Comparison of ENCODE assay signal across 24 mouse cellular contexts in genomic region chr6:54496214-54496613, GRCm38 (mm10).
DNase-seq lines count a peak whose midpoint lies in the region; ATAC-seq lines count a peak whose summit lies in the region.
"Had no signal": no experiment of that assay in that cellular context is flagged by ENCODE, and none has a peak within 500 bp of the region (broad histone marks: within the 10 kb centered on the region; RNA-seq: fewer than 3 reads in every experiment).

No protein-coding gene starts in this region.

- intact Hi-C loops in heart, postnatal 36 days (cut with DNase I), result no loop called here

- H3K4me3 ChIP-seq in hindbrain, embryonic 10.5 days, result no peak overlapping the region
- H3K4me3 ChIP-seq in hindbrain, embryonic 14.5 days (replicated peaks; ENCODE audit: low read length), result no peak overlapping the region
- no peak overlapping the region for H3K4me3 ChIP-seq in embryonic facial prominence, embryonic 15.5 days (replicated peaks)
- H3K4me3 ChIP-seq: erythroblast, embryonic 14.5 days; forebrain, embryonic 12.5 days; gastrocnemius, adult 2 months; hindbrain, embryonic 15.5 days; left cerebral cortex, adult 2 months; liver, embryonic 15.5 days; lung, embryonic 15.5 days; neural tube, embryonic 12.5 days had no signal

- H3K27ac ChIP-seq in hindbrain, embryonic 10.5 days, result peak overlapping the region; percentile 45
- H3K27ac ChIP-seq in hindbrain, embryonic 14.5 days, result no peak overlapping the region
- no peak overlapping the region for H3K27ac ChIP-seq in embryonic facial prominence, embryonic 15.5 days (replicated peaks)
- H3K27ac ChIP-seq: forebrain, embryonic 12.5 days; gastrocnemius, adult 2 months; hindbrain, embryonic 15.5 days; left cerebral cortex, adult 2 months; liver, embryonic 15.5 days; lung, embryonic 15.5 days; neural tube, embryonic 12.5 days had no signal

- WGBS in hindbrain, embryonic 10.5 days, result 86% methylated on average over 7 of the region's 7 CpGs
- 76% methylated on average over 7 of the region's 7 CpGs for WGBS in hindbrain, embryonic 14.5 days
- WGBS in embryonic facial prominence, embryonic 15.5 days, result 69% methylated on average over 7 of the region's 7 CpGs

- no peak overlapping the region for H3K9ac ChIP-seq in hindbrain, embryonic 14.5 days
- H3K9ac ChIP-seq in embryonic facial prominence, embryonic 15.5 days, result no peak overlapping the region
- H3K9ac ChIP-seq: forebrain, embryonic 12.5 days; hindbrain, embryonic 15.5 days; liver, embryonic 15.5 days; lung, embryonic 15.5 days; neural tube, embryonic 12.5 days had no signal

- DNase-seq in hindbrain, embryonic 10.5 days (ENCODE audit: low spot score), result no peak
- DNase-seq in hindbrain, embryonic 14.5 days (ENCODE audit: low spot score), result no peak
- peak; percentile 44 for DNase-seq in cerebellum, adult 11 months
- peak; percentile 78 for DNase-seq in cerebellum, adult 9-10 months
- no peak for DNase-seq in ovary, postnatal 14 days (ENCODE audit: low spot score)
- DNase-seq in heart, postnatal 36 days, result no peak
- DNase-seq: adrenal gland, postnatal 36 days; gastrocnemius, adult 2 months; kidney, postnatal 4 days; layer of hippocampus, adult 9-11 months; liver; lung, postnatal 4 days; midbrain, embryonic 14.5 days had no signal

- no peaks in the 10 kb centered on the region for H3K9me3 ChIP-seq in hindbrain, embryonic 10.5 days
- no peaks in the 10 kb centered on the region for H3K9me3 ChIP-seq in hindbrain, embryonic 14.5 days (ENCODE audit: control insufficient read depth, low read length)
- no peaks in the 10 kb centered on the region for H3K9me3 ChIP-seq in embryonic facial prominence, embryonic 15.5 days (replicated peaks)
- H3K9me3 ChIP-seq: forebrain, embryonic 12.5 days; hindbrain, embryonic 15.5 days; liver, embryonic 15.5 days; lung, embryonic 15.5 days; neural tube, embryonic 12.5 days had no signal

- peaks cover 7% of the 10 kb centered on the region for H3K36me3 ChIP-seq in hindbrain, embryonic 10.5 days
- peaks cover 3% of the 10 kb centered on the region for H3K36me3 ChIP-seq in hindbrain, embryonic 14.5 days (replicated peaks; ENCODE audit: control insufficient read depth, insufficient read depth)
- H3K36me3 ChIP-seq in embryonic facial prominence, embryonic 15.5 days, result no peaks in the 10 kb centered on the region
- H3K36me3 ChIP-seq: G1E; liver, embryonic 15.5 days; lung, embryonic 15.5 days had no signal

- ATAC-seq in hindbrain, embryonic 14.5 days (ENCODE audit: low FRiP score), result no peak; the same call in 1 of the 2 replicates
- peak; percentile 19; the same call in 1 of the 2 replicates for ATAC-seq in embryonic facial prominence, embryonic 15.5 days (ENCODE audit: insufficient number of reproducible peaks, low FRiP score, low TSS enrichment, low read depth)
- ATAC-seq: intestine, embryonic 16.5 days; Patski had no signal

- H3K27me3 ChIP-seq in hindbrain, embryonic 10.5 days (ENCODE audit: insufficient read depth, poor library complexity, severe bottlenecking), result no peaks in the 10 kb centered on the region
- no peaks in the 10 kb centered on the region for H3K27me3 ChIP-seq in hindbrain, embryonic 14.5 days (ENCODE audit: control insufficient read depth, insufficient read depth, low read length)
- no peaks in the 10 kb centered on the region for H3K27me3 ChIP-seq in embryonic facial prominence, embryonic 15.5 days
- H3K27me3 ChIP-seq: forebrain, embryonic 12.5 days; hindbrain, embryonic 15.5 days; liver, embryonic 15.5 days; lung, embryonic 15.5 days; neural tube, embryonic 12.5 days; Patski had no signal

- no peak overlapping the region for H3K4me2 ChIP-seq in hindbrain, embryonic 14.5 days (replicated peaks)
- H3K4me2 ChIP-seq in embryonic facial prominence, embryonic 15.5 days (replicated peaks), result no peak overlapping the region
- H3K4me2 ChIP-seq: forebrain, embryonic 12.5 days; hindbrain, embryonic 15.5 days; liver, embryonic 15.5 days; lung, embryonic 15.5 days; neural tube, embryonic 12.5 days had no signal

- peaks cover 24% of the 10 kb centered on the region for H3K4me1 ChIP-seq in hindbrain, embryonic 10.5 days (replicated peaks)
- H3K4me1 ChIP-seq in hindbrain, embryonic 14.5 days (replicated peaks; ENCODE audit: control insufficient read depth, insufficient read depth, low read length), result no peaks in the 10 kb centered on the region
- H3K4me1 ChIP-seq in embryonic facial prominence, embryonic 15.5 days, result no peaks in the 10 kb centered on the region
- H3K4me1 ChIP-seq: hindbrain, embryonic 15.5 days; liver, embryonic 15.5 days; lung, embryonic 15.5 days; neural tube, embryonic 12.5 days had no signal

Comparison
In these comparisons a context has a peak if more than half of its experiments do, and no peak if none do; other contexts are left out.
1. DNase-seq: peak in cerebellum, adult 11 months (single experiment) and cerebellum, adult 9-10 months (single experiment); none in hindbrain, embryonic 10.5 days (single experiment), hindbrain, embryonic 14.5 days (single experiment), ovary, postnatal 14 days (single experiment) and heart, postnatal 36 days (0 of 2).